Mouse (Mus musculus): ENCODE measurements around the gene Zfp446. TPM values are rescaled to one million over a fixed set of nuclear protein-coding genes. Genes with fewer than 3 reads are reported as not detected.
A peak's percentile ranks its signal among the peaks of the same experiment; 100 is the strongest.

Gene Zfp446
- polyA plus RNA-seq, 1 experiment from 2014 or later = 8.7 TPM

- 0% methylated on average over 42 of the region's 42 CpGs for WGBS
- Histone ChIP-seq H3K27me3 (ENCODE audit: control insufficient read depth, insufficient read depth, low read length) (no peaks in the 10 kb centered on the region), H3K9me3 (ENCODE audit: control insufficient read depth, low read depth, low read length) (no peaks in the 10 kb centered on the region), H3K4me1 (ENCODE audit: control insufficient read depth, insufficient read depth, low read length) (peaks cover 8% of the 10 kb centered on the region; the same call in 1 of the 2 replicates), H3K36me3 (ENCODE audit: control insufficient read depth, insufficient read depth, low read length) (peaks cover 25% of the 10 kb centered on the region), H3K4me2 (replicated peaks; ENCODE audit: low read depth, low read length) (peak overlapping the region; percentile 69), H3K4me3 (ENCODE audit: low read depth, low read length) (peak overlapping the region; percentile 49), H3K9ac (replicated peaks; ENCODE audit: low read depth, low read length) (peak overlapping the region; percentile 57), H3K27ac (ENCODE audit: low read length) (peak overlapping the region; percentile 89)
- peak; percentile 85 for ATAC-seq (ENCODE audit: insufficient number of reproducible peaks, insufficient read depth, low FRiP score, low read depth)
Observed at GRCm38 (mm10) chr7:13009143-13010004, 31.7 kb downstream of the Zfp446 start.

GRCm38 (mm10) chr7:13010005-13010908, 32.6 kb downstream of the Zfp446 start, which contains the start of gene Zbtb45:
Zbtb45 (minus strand) TSS chr7:13010034.
- Histone ChIP-seq H3K27me3 (ENCODE audit: control insufficient read depth, insufficient read depth, low read length) (no peaks in the 10 kb centered on the region), H3K9ac (replicated peaks; ENCODE audit: low read depth, low read length) (peak within 1 kb of the TSS; percentile 57), H3K4me3 (ENCODE audit: low read depth, low read length) (peak within 1 kb of the TSS; percentile 49), H3K4me2 (replicated peaks; ENCODE audit: low read depth, low read length) (peak within 1 kb of the TSS; percentile 69), H3K9me3 (ENCODE audit: control insufficient read depth, low read depth, low read length) (no peaks in the 10 kb centered on the region), H3K27ac (ENCODE audit: low read length) (peak within 1 kb of the TSS; percentile 89), H3K4me1 (ENCODE audit: control insufficient read depth, insufficient read depth, low read length) (peaks cover 8% of the 10 kb centered on the region; the same call in 1 of the 2 replicates), H3K36me3 (ENCODE audit: control insufficient read depth, insufficient read depth, low read length) (peaks cover 25% of the 10 kb centered on the region)
- 12% methylated on average over 26 of the region's 26 CpGs for WGBS
- no peak for ATAC-seq (ENCODE audit: insufficient number of reproducible peaks, insufficient read depth, low FRiP score, low read depth)

GRCm38 (mm10) chr7:13013671-13014070, 36.0 kb downstream of the Zfp446 start:
- Histone ChIP-seq H3K4me3 (ENCODE audit: low read depth, low read length) (no peak overlapping the region), H3K27ac (ENCODE audit: low read length) (no peak overlapping the region), H3K4me2 (replicated peaks; ENCODE audit: low read depth, low read length) (no peak overlapping the region), H3K27me3 (ENCODE audit: control insufficient read depth, insufficient read depth, low read length) (no peaks in the 10 kb centered on the region), H3K4me1 (ENCODE audit: control insufficient read depth, insufficient read depth, low read length) (peaks cover 4% of the 10 kb centered on the region; the same call in 1 of the 2 replicates), H3K9me3 (ENCODE audit: control insufficient read depth, low read depth, low read length) (no peaks in the 10 kb centered on the region), H3K9ac (replicated peaks; ENCODE audit: low read depth, low read length) (no peak overlapping the region), H3K36me3 (ENCODE audit: control insufficient read depth, insufficient read depth, low read length) (no peaks in the 10 kb centered on the region)
- 71% methylated on average over 4 of the region's 4 CpGs for WGBS
- no peak for ATAC-seq (ENCODE audit: insufficient number of reproducible peaks, insufficient read depth, low FRiP score, low read depth)

- no peaks in the 10 kb centered on the region for H3K9me3 ChIP-seq (ENCODE audit: control insufficient read depth, low read depth, low read length)
- H3K4me2 ChIP-seq (replicated peaks; ENCODE audit: low read depth, low read length) = no peak overlapping the region
- 37% methylated on average over 6 of the region's 6 CpGs for WGBS
- H3K4me1 ChIP-seq (ENCODE audit: control insufficient read depth, insufficient read depth, low read length) = peaks cover 4% of the 10 kb centered on the region; the same call in 1 of the 2 replicates
- no peak overlapping the region for H3K27ac ChIP-seq (ENCODE audit: low read length)
- H3K4me3 ChIP-seq (ENCODE audit: low read depth, low read length) = no peak overlapping the region
- no peaks in the 10 kb centered on the region for H3K27me3 ChIP-seq (ENCODE audit: control insufficient read depth, insufficient read depth, low read length)
- ATAC-seq (ENCODE audit: insufficient number of reproducible peaks, insufficient read depth, low FRiP score, low read depth) = no peak
- H3K36me3 ChIP-seq (ENCODE audit: control insufficient read depth, insufficient read depth, low read length) = no peaks in the 10 kb centered on the region
- no peak overlapping the region for H3K9ac ChIP-seq (replicated peaks; ENCODE audit: low read depth, low read length)
Observed at GRCm38 (mm10) chr7:13014275-13014839, 36.7 kb downstream of the Zfp446 start.

- Histone ChIP-seq H3K27me3 (ENCODE audit: control insufficient read depth, insufficient read depth, low read length) (no peaks in the 10 kb centered on the region), H3K4me2 (replicated peaks; ENCODE audit: low read depth, low read length) (no peak overlapping the region), H3K4me3 (ENCODE audit: low read depth, low read length) (no peak overlapping the region), H3K9ac (replicated peaks; ENCODE audit: low read depth, low read length) (no peak overlapping the region), H3K4me1 (ENCODE audit: control insufficient read depth, insufficient read depth, low read length) (peaks cover 4% of the 10 kb centered on the region; the same call in 1 of the 2 replicates), H3K9me3 (ENCODE audit: control insufficient read depth, low read depth, low read length) (no peaks in the 10 kb centered on the region), H3K27ac (ENCODE audit: low read length) (no peak overlapping the region), H3K36me3 (ENCODE audit: control insufficient read depth, insufficient read depth, low read length) (no peaks in the 10 kb centered on the region)
- ATAC-seq (ENCODE audit: insufficient number of reproducible peaks, insufficient read depth, low FRiP score, low read depth) = no peak
- WGBS = 88% methylated on average over 1 of the region's 1 CpGs
Observed at GRCm38 (mm10) chr7:13015217-13015616, 37.6 kb downstream of the Zfp446 start.

DNA sequence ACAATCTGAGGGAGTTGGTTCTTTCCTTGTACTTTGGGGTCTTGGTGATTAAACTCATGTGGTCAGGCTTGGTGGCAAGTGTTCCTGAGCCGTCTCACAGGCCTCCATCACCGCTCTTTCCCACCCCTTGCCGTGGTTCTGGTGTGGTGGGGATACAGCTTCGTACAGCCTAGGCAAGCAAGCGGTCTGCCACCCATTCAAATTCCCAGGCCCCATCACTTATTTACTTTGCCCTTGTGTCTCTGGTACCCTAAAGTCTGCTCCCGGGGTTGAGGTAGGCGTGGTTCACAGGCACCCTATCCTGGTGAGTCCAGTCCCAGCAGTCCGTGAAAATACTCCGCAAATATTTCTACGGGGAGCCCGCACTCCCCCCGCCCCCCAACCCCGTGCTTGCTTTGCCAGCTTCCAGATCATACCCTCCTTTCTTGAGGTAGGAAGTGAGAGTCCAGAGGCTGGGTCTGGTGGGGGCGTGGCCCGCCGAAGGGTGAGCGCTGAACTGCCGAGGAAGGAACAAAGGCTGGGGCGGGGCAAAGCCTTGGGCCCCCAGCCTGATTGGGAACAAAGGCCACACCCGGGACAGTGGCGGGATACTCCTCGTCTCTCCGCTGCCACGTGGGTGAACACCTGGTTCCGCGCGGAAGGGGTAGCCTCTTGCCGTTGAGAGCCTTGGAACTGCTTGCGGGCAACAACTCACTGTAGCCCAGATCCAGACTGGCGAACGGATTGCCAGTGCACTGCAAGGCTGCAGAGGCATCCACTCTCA, 45.3 kb downstream of the Zfp446 start:
- WGBS = 3% methylated on average over 31 of the region's 31 CpGs
- ATAC-seq (ENCODE audit: insufficient number of reproducible peaks, insufficient read depth, low FRiP score, low read depth) = peak; percentile 74
- Histone ChIP-seq H3K27me3 (ENCODE audit: control insufficient read depth, insufficient read depth, low read length) (no peaks in the 10 kb centered on the region), H3K4me3 (ENCODE audit: low read depth, low read length) (peak overlapping the region; percentile 91), H3K9me3 (ENCODE audit: control insufficient read depth, low read depth, low read length) (no peaks in the 10 kb centered on the region), H3K4me2 (replicated peaks; ENCODE audit: low read depth, low read length) (peak overlapping the region; percentile 99), H3K36me3 (ENCODE audit: control insufficient read depth, insufficient read depth, low read length) (peaks cover 27% of the 10 kb centered on the region), H3K27ac (ENCODE audit: low read length) (peak overlapping the region; percentile 99), H3K9ac (replicated peaks; ENCODE audit: low read depth, low read length) (peak overlapping the region; percentile 61), H3K4me1 (ENCODE audit: control insufficient read depth, insufficient read depth, low read length) (peaks cover 15% of the 10 kb centered on the region)

- Histone ChIP-seq H3K4me2 (replicated peaks; ENCODE audit: low read depth, low read length) (peak overlapping the region; percentile 99), H3K4me3 (ENCODE audit: low read depth, low read length) (peak overlapping the region; percentile 91), H3K4me1 (ENCODE audit: control insufficient read depth, insufficient read depth, low read length) (peaks cover 15% of the 10 kb centered on the region), H3K9ac (replicated peaks; ENCODE audit: low read depth, low read length) (peak overlapping the region; percentile 96), H3K9me3 (ENCODE audit: control insufficient read depth, low read depth, low read length) (no peaks in the 10 kb centered on the region), H3K27ac (ENCODE audit: low read length) (peak overlapping the region; percentile 99), H3K36me3 (ENCODE audit: control insufficient read depth, insufficient read depth, low read length) (peaks cover 38% of the 10 kb centered on the region), H3K27me3 (ENCODE audit: control insufficient read depth, insufficient read depth, low read length) (no peaks in the 10 kb centered on the region)
- under 1% methylated on average over 86 of the region's 95 CpGs for WGBS
- peak; percentile 83 for ATAC-seq (ENCODE audit: insufficient number of reproducible peaks, insufficient read depth, low FRiP score, low read depth)
Observed at GRCm38 (mm10) chr7:13023928-13024731, 46.5 kb downstream of the Zfp446 start.
